Comparison of ENCODE assay signal across 21 mouse cellular contexts in genomic region chr2:34212418-34212817, GRCm38 (mm10).
DNase-seq lines count a peak whose midpoint lies in the region; TF ChIP-seq lines count a peak whose summit lies in the region.
"Had no signal": no experiment of that assay in that cellular context is flagged by ENCODE, and none has a peak within 500 bp of the region (broad histone marks: within the 10 kb centered on the region; RNA-seq: fewer than 3 reads in every experiment).

No protein-coding gene starts in this region.

- TF ChIP-seq CTCF in left cerebral cortex, adult 2 months (IDR thresholded peaks at IDR 0.05): no peak

- intact Hi-C loops in left cerebral cortex, adult 2 months (cut with DNase I): no loop called here
- intact Hi-C loops in left cerebral cortex, postnatal 14 days (cut with DNase I): no loop called here

- DNase-seq in layer of hippocampus, adult 11-12 months (ENCODE audit: low spot score): peak; percentile 39
- DNase-seq in layer of hippocampus, adult 9-10 months (ENCODE audit: low spot score): no peak
- DNase-seq in left cerebral cortex, adult 2 months (ENCODE audit: extremely low spot score in 1 of 2, low spot score in 2 of 2): peak; percentile 23 to 31
- DNase-seq in left cerebral cortex, adult 11 months (ENCODE audit: low spot score): no peak
- peak; percentile 57 for DNase-seq in brain, adult 2 months (ENCODE audit: low read depth, low spot score)
- peak; percentile 60 to 70 for DNase-seq in left cerebral cortex, postnatal 14 days (ENCODE audit: low spot score in 2 of 2)
- DNase-seq in heart, adult 8-10 months (ENCODE audit: low spot score): no peak
- DNase-seq in cerebellum, postnatal 14 days: no peak
- DNase-seq: adrenal gland, adult 2 months; adrenal gland, postnatal 25 days; cerebellum, adult 2 months; cerebellum, postnatal 10 days; embryo, embryonic 11 days; gastrocnemius, postnatal 36 days; heart, adult 11 months; heart, postnatal 10 days; heart, postnatal 4 days had no signal

- H3K4me3 ChIP-seq in left cerebral cortex, adult 2 months: no peak overlapping the region
- H3K4me3 ChIP-seq: embryonic facial prominence, embryonic 12.5 days; forebrain, embryonic 15.5 days; heart, embryonic 10.5 days; hindbrain, embryonic 12.5 days had no signal

- H3K27ac ChIP-seq in left cerebral cortex, adult 2 months: no peak overlapping the region
- H3K27ac ChIP-seq: embryonic facial prominence, embryonic 12.5 days; forebrain, embryonic 15.5 days; heart, embryonic 10.5 days; hindbrain, embryonic 12.5 days had no signal

Comparison
In these comparisons a context has a peak if more than half of its experiments do, and no peak if none do; other contexts are left out.
1. DNase-seq: peak in layer of hippocampus, adult 11-12 months (single experiment), left cerebral cortex, adult 2 months (2 of 2), brain, adult 2 months (single experiment) and left cerebral cortex, postnatal 14 days (2 of 2); none in layer of hippocampus, adult 9-10 months (single experiment), left cerebral cortex, adult 11 months (single experiment), heart, adult 8-10 months (single experiment) and cerebellum, postnatal 14 days (0 of 2).